Mouse (Mus musculus) heart, postnatal 0 days (tissue): ENCODE data around the gene Podn.

Experiments
- CTCF ChIP-seq: IDR thresholded peaks from 2 replicates; pipeline ENCODE4 v1.5.1; 2016; ENCODE audit warnings: antibody characterized with exemption, control low read depth, low read depth
- EP300 ChIP-seq: IDR thresholded peaks from 2 replicates; pipeline ENCODE4 v1.6.1; 2016; ENCODE audit warnings: antibody characterized with exemption, low read depth

DNA sequence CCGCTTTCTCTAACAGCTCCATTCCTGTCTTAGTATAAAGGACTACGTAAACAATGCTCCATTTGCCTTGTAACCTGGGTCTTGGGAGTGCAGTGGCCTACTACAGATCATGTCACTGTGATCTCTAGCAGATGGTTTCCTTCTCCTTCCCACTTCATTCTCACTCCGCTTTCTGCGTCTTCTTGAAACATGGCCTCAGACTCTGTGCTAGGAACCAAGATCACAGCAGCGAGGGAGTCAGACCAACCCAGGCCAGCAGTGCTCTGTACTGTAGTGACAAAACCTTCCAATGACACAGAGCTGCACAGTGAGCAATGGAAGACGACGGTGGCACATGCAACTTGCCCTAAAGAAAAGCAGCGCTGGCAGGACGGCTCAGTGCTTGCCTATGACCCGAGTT, 40.4 kb downstream of the Podn start:
- TF ChIP-seq CTCF = no peak
- TF ChIP-seq EP300 = no peak
